Mouse (Mus musculus) olfactory bulb, adult 2 months (tissue): ENCODE results near the gene Bend4. TPM values are rescaled to one million over a fixed set of nuclear protein-coding genes. Genes with fewer than 3 reads are reported as not detected.

ENCODE experiments used
- H3K27ac ChIP-seq: fragments of 200-500 bp; 2 replicates; pipeline ENCODE4 v1.5.1; 2012; ENCODE audit warnings: low read depth, low read length; ENCODE audit not compliant: insufficient read depth
- H3K4me1 ChIP-seq: fragments of 200-500 bp; 2 replicates; pipeline ENCODE4 v1.6.1; 2012; ENCODE audit warnings: low read length; ENCODE audit not compliant: control insufficient read depth, insufficient read depth
- H3K4me3 ChIP-seq: fragments of 200-500 bp; 2 replicates; pipeline ENCODE4 v1.5.1; 2012; ENCODE audit warnings: mild to moderate bottlenecking, low read depth, low read length, moderate library complexity; ENCODE audit not compliant: insufficient read depth
- CTCF ChIP-seq: fragments of 200-500 bp; IDR thresholded peaks from 2 replicates; pipeline ENCODE4 v1.5.1; 2012; ENCODE audit warnings: low read depth, mild to moderate bottlenecking, low read length, moderate library complexity; ENCODE audit not compliant: insufficient read depth
- POLR2A ChIP-seq: fragments of 200-500 bp; IDR thresholded peaks from 2 replicates; pipeline ENCODE4 v1.6.1; 2012; ENCODE audit warnings: mild to moderate bottlenecking, low read depth, low read length, moderate library complexity; ENCODE audit not compliant: insufficient read depth
- WGBS: fragments of 180-500 bp; shearing (Covaris S2); methylation state at CpG from one replicate; pipeline ENCODE4 v1.1.7; 2018; 5-methylcytosine and 5-hydroxymethylcytosine counted together
- polyA plus RNA-seq: library from polyadenylated mRNA; stranded (reverse); fragments of >200 nt; gene quantifications from 2 replicates; pipeline ENCODE4 v1.2.4, GENCODE M21; 2012; ENCODE audit warnings: low replicate concordance; ENCODE audit not compliant: missing spikeins, insufficient read depth, insufficient read length

Gene Bend4
- polyA plus RNA-seq, 1 experiment, result not detected

DNA sequence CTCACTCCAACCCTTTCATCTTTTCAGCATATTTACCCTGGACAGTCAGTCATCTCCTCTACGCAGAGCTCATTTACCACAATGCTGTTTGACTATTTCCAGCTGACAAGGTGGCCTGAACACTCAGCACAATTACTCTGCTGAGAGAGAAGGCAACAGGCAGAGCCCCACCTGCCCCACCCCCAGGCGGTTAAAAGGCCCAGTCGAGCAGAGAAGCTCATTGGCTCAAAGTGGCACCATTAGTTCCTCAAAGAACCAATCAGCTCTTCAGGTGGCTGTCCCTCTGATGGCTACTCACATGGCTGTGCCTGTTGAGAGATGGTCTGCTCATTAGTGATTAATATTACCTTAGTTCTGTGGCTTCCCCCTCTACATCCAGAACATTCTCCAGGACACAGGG is 3.5 kb downstream of the Bend4 start:
- H3K27ac ChIP-seq, result no peak overlapping the region
- whole genome bisulfite sequencing, result 65% methylated on average over 3 of the region's 3 CpGs
- no peak overlapping the region for H3K4me3 ChIP-seq
- peaks cover 10% of the 10 kb centered on the region for H3K4me1 ChIP-seq
- no peak for TF ChIP-seq CTCF
- no peak for TF ChIP-seq POLR2A

DNA sequence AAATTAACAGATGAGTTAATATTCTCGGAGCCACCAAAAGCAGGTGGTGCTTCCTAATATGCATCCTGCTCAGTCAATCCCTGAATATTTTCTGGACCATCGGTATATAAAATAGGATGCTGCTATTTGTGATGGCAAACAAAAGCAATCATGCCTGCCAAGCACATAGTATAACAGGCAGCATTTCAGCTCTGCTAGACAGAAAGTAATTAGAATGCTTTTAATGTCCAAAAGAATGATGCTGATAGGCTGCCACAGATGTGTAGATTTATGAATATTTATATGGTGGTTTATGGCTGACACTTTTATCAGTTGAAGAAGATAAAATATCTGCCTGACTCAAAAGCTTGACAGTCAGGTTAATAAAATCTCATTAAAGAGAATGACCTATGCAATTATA is 4.1 kb downstream of the Bend4 start:
- no peak overlapping the region for H3K4me3 ChIP-seq
- 70% methylated on average over 2 of the region's 2 CpGs for WGBS
- TF ChIP-seq POLR2A, result no peak
- TF ChIP-seq CTCF, result no peak
- no peak overlapping the region for H3K27ac ChIP-seq
- H3K4me1 ChIP-seq, result peaks cover 10% of the 10 kb centered on the region

DNA sequence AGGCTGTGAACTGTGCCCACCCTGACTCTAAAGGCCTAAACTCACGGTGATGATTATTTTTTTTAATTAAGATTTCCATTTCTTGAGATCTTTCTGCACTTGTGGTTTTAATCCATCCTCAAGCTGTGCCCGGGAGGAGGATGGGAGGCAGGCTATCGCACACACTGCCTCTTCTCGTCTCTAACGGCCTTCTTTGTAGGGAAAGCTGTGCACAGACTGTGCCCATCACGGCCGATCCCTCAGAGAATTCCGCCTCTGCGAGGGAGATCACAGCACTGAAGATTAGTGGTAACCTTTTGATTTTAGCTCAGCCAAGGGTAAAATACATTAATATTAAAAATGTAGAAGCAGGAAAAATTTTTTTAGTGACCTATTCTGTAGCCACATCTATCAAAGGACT is 4.8 kb downstream of the Bend4 start:
- 92% methylated on average over 9 of the region's 9 CpGs for WGBS
- Histone ChIP-seq H3K4me3 (no peak overlapping the region), H3K27ac (no peak overlapping the region), H3K4me1 (peaks cover 10% of the 10 kb centered on the region)
- no peak for TF ChIP-seq POLR2A
- no peak for TF ChIP-seq CTCF

DNA sequence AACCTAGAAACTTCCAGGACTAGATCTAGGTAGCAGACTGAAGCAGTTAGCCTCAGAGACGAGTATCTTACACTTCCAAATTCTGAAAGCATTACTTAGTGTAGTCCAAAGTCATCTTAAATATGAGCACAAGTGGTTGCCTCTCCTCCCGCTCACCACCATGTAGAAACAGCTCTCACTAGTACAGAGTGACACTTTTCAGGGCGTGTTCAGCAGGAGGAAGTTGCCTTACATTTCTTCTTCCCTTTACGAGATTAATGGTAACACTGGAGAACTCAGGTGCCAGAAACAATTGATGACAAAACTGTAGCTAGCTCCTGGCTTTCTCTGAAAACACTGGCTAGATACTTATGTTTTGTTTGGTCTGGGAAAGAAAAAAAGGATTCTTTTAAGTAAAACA is 8.7 kb downstream of the Bend4 start:
- Histone ChIP-seq H3K4me1 (no peaks in the 10 kb centered on the region), H3K4me3 (no peak overlapping the region), H3K27ac (no peak overlapping the region)
- TF ChIP-seq CTCF, result no peak
- no peak for TF ChIP-seq POLR2A
- WGBS, result 86% methylated on average over 4 of the region's 4 CpGs

DNA sequence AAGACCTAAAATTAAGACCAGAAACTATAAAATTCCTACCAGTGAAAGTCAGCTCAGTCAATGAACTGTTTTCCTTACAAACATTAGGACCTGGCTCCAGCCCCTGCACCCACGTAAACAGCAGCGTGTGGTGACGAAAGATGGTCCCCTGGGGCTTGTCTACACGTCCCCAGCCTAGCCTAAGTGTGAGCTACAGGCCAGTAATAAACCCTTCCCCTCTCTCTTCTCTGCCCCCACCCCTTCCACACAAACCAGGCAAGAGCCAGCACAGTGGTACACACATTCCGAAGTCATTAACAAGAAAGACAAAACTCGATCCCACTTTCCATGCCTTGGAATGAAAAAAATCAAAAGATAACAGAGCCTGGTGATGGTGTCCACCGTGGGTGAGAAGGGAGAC is 16.6 kb downstream of the Bend4 start:
- WGBS, result 82% methylated on average over 7 of the region's 7 CpGs
- Histone ChIP-seq H3K27ac (no peak overlapping the region), H3K4me3 (no peak overlapping the region), H3K4me1 (no peaks in the 10 kb centered on the region)
- TF ChIP-seq POLR2A (no peak), CTCF (no peak)

DNA sequence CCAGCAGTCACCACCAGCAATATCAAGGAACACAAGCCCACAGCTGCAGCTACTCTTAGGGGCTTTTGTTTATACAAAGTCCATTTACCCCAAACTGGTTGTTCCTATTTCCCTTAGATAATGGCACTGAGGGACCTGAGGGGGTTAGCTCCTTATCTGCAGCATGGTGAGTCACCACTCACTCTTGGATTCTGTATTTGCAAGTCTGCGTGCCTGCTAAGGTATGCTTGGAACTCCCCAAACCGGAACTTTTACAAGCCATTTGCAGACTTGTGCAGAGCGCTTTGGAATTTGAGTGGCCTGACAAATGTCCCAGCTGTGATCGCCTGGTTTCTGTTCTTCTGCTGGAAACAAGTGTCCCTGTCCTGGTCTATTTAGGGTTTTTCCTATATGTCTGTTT is 17.7 kb downstream of the Bend4 start:
- no peak overlapping the region for H3K4me3 ChIP-seq
- H3K4me1 ChIP-seq, result no peaks in the 10 kb centered on the region
- WGBS, result 92% methylated on average over 4 of the region's 4 CpGs
- no peak overlapping the region for H3K27ac ChIP-seq
- no peak for TF ChIP-seq CTCF
- TF ChIP-seq POLR2A, result no peak

DNA sequence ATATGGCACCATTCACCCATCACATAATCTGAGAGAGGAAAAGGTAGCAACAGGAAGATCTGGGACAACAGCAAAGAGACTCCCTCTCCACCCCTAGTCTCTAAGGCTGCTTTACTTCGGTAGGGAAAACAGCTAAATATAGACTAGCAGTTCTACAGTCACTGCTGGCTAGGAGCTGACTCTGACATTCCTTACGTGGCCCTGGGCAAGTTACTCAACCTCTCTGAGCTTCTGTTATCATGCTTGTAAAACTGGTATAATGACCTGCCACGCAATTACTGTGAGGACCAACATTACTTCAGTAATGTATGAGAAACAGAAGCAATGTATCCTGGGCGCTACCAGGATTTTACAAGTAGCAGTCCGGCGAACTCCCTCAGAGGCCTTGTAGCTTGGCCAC is 19.7 kb downstream of the Bend4 start:
- no peak overlapping the region for H3K4me3 ChIP-seq
- TF ChIP-seq CTCF (no peak), POLR2A (no peak)
- WGBS, result 75% methylated on average over 6 of the region's 6 CpGs
- H3K4me1 ChIP-seq, result no peaks in the 10 kb centered on the region
- H3K27ac ChIP-seq, result no peak overlapping the region

DNA sequence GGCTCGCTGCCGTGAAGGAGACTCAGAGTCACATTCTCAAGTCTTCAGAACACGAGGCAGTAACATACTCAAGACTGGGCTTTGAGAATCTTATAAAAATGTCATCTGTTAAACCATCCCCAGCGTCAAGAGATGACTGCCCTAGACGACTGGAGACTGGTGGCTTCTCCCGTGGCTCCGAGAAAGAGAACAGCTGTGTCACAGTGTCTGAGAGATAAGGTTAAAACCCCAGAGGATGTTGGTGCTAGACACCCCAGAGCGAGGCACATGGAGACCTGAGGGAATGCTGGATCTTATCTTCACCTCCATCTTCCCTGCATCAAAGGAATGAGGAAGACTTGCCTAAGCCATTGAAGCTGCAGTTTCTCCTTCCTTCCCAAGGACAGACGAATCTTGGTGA is 23.2 kb downstream of the Bend4 start:
- peaks cover 7% of the 10 kb centered on the region for H3K4me1 ChIP-seq
- WGBS, result 92% methylated on average over 9 of the region's 9 CpGs
- no peak overlapping the region for H3K27ac ChIP-seq
- no peak overlapping the region for H3K4me3 ChIP-seq
- TF ChIP-seq CTCF, result no peak
- no peak for TF ChIP-seq POLR2A

DNA sequence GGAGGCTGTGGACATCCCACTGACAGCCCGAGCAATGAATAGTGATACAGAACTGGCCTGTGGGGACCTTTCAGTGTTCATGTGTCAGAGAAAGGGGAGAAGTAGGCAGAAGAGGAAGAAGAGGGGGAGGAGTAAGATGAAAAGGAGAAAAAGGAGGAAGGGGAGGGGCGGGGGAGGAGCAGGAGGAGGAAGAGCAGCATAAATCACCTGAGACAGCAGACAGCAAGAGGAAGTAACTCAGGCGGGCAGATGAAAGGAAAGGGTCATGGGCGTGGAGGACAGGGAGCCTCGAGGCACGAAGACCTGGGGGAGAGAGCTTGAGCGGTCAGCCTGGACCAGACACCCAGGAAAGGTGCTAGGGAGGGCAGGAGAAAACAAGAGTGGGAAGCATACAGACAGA is 23.7 kb downstream of the Bend4 start:
- H3K4me1 ChIP-seq, result peaks cover 8% of the 10 kb centered on the region
- no peak overlapping the region for H3K27ac ChIP-seq
- no peak overlapping the region for H3K4me3 ChIP-seq
- TF ChIP-seq POLR2A (no peak), CTCF (no peak)
- WGBS, result 90% methylated on average over 7 of the region's 7 CpGs

DNA sequence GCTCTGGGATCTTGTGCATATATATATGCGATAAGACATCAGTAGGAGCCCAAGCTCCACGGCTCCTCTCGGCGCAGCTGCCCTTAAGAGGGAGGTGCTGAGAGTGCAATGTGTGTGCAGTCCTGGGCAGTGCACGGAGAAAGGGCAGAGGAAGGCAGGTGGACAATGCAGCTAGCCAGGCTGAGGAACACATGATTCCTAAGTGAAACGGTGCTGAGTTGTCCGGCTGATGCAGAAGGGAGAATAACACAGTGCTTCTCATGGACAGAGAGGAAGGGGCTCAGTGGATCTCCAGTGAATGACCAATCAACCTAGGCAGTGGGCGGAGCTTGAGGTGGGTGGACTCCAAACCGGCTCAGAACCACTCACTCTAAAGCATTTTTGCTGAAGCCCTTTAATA is 26.5 kb downstream of the Bend4 start:
- peaks cover 8% of the 10 kb centered on the region for H3K4me1 ChIP-seq
- TF ChIP-seq CTCF (no peak), POLR2A (no peak; the same call in 1 of the 2 replicates)
- H3K27ac ChIP-seq, result no peak overlapping the region
- 72% methylated on average over 9 of the region's 9 CpGs for WGBS
- no peak overlapping the region for H3K4me3 ChIP-seq
